Mouse (Mus musculus): Measurements from ENCODE around the gene Ccdc24.

Ccdc24 gene

DNA sequence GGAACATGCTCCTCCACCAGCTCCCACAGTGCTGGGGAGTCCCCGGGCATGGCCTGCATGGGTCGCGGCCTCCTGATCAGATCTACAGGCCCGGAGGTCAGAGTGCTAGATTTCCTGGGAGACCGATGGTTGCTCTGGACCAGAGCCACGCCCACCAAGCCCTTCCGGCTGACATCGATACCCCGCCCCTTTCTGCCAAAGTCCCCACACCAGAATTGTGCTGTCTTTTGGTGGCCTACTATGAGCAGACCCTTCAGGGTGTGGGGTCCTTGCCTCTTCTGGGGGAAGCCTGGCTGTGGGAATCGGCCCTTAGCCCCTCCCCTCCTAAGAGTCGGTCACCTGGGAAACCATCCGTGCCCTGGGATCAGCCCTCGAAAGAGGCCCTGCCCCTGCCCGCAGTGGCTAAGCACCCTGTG lies at the start of gene Ccdc24:
TSS of gene Ccdc24 (minus strand) at position 87 of the 416 bp plus-strand sequence.
- no peak for DNase-seq

- no peak for DNase-seq
Observed at GRCm38 (mm10) chr4:117921358-117921757, 49.0 kb upstream of the Ccdc24 start.

DNA sequence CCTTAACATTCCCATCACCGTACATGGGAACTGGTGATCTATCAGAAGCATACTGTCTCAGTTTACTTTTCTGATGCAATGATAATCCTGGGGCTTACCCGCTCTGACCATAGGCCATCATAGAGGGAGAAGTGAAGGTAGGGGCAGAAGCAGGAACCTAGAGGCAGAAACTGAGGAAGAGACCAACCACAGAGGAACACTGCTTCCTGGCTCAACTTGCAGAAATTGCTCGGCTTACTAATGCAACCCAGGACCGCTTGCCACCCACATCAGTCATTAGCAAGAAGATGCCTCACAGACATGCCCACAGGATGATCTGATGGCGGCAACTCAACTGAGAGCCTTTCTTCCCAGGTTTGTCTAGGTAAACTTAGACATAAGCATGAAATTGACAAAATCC lies 46.4 kb upstream of the Ccdc24 start:
- no peak for DNase-seq

DNA sequence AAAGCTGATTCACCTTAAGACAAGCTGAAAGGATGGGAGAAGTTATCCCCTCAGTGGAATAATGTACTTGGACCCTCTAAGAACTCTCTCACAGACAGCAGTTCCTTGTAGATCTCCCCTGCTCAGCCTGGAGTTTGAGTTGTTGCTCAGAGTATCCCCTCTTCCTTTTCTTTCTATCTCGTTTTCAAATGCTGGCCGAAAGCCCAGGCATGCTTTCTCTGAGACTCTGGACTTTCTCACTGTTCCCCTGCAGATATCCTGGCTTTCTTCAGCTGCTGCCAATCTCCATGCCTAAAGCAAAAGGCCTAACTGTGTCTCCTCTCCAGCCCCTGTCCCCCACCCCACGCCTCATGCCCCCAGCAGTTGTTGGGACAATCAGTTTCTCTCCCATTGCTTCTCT lies 45.9 kb upstream of the Ccdc24 start:
- DNase-seq: peak; percentile 15

DNA sequence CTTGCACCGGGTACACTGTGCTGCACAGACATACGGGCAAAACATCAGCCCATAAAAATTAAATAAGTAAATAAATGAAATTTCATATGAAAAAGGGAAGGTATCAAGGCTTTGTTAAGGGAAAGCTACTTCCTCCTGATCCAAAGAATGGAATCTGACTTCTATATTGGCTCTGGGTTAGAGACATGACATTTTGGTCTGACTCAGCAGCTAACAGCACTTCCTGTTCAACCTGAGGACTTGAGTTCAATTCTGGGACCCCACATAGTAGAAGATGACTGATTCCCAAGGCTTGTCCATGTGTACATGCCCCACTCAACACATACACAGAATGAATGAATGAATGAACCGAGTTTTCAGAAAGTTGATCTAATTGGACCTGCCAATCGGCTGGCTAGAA lies 45.5 kb upstream of the Ccdc24 start:
- peak; percentile 8 for DNase-seq

DNA sequence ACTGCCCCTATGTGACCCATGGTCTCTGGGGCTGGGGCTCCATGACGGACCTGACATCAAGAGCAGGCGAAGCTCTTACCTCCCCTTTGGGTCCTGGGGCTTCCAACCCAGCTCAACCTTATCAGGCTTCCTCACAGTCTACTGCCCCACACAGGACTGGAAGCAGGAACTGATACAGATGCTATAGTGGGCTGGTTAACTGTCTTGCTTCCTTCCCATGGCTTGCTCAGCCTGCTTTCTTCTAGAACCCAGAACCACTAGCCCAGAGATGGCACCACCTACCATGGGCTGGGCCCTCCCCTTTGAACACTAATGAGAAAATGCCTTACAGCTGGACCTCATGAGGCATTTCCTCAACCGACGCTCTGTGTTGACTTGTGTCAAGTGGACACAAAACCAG lies 45.0 kb upstream of the Ccdc24 start:
- no peak for DNase-seq

DNA sequence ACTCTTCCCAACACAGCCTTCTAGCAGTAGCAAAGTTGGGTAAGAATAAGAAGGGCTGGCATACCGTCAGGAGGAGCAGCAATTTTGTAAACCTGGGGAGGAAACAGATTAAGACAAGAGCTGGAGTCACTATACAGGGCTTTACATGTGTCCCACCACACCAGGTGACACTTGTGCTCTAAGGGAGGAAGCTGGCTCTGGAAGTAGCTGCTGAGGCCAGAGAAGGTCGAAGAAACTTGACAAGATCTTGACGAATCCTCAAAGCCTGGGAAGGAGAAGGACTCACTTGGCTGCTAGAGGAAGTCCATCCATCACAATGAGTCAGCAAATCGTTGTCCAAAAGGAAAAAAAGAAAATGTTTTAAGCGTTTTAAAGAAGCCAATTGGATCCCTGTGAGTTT lies 44.0 kb upstream of the Ccdc24 start:
- peak; percentile 45 for DNase-seq

- peak; percentile 53 for DNase-seq
Observed at GRCm38 (mm10) chr4:117915489-117916105, 43.2 kb upstream of the Ccdc24 start.

DNA sequence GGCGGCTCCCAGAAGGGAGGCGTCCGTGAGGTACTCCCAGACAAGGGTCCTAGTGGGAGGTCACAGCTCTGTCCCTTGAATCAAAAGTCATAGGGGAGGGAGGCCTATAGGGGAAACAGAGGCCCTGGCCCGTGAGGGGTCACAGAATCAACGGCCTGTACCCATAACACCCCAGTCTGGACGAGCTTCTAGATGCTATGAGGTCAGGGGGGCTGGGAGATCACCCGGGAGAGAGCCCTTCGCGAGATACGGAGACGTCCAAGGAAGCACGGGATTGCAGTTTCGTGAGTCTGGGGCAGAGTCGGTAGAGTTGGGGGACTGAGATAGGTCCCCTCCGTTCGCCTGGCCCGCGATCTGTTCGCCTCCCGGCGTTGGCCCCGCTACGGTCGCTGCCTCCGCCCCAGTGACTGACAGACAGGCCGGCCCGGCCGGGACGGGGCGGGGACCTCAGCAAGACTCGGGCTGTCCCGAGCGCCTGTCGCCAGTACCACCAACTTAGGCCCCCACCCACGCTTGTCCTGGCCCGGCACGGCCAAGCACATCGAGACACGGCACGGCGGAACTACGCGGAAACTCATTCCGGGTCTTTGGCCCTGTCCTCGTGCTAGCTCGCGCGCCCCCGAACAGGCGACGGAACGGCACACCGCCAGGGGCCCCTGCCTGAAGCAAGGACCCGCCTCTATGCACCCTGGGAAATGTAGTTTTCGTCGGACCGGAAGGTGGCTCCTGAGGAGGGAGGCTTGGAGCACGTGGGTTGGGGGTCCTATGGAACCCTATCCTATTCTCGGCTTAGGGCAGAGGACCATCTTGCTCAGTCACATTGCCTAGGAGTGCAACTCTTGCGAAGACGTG lies 42.5 kb upstream of the Ccdc24 start, which contains the start of gene Ipo13:
TSS of gene Ipo13 (minus strand) at position 409 of the 852 bp plus-strand sequence.
- peak; percentile 95 for DNase-seq

GRCm38 (mm10) chr4:117914031-117914430 lies 41.7 kb upstream of the Ccdc24 start:
- peak; percentile 85 for DNase-seq

DNA sequence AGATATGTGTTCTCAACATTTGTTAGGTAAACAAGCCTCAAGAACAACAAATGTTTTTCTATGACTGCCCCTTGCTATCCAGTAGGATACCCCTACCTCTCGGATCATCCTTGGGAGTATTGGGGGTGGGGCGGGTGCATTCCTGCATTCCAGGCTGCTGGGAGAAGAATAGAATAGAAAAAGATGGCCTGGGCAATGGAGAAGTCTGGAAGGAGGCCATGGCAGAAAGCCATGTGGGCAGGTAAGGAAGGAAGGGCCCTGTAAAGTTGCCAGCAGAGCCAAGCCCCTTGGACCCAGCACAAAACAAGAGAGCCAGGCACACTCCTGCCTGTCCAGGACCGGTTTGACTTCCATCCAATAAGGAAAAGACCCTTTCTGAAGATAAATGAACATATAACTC lies 41.1 kb upstream of the Ccdc24 start:
- peak; percentile 90 for DNase-seq

GRCm38 (mm10) chr4:117912685-117913273 lies 40.4 kb upstream of the Ccdc24 start:
- peak; percentile 77 for DNase-seq

- DNase-seq: peak; percentile 80
Observed at GRCm38 (mm10) chr4:117912131-117912561, 39.8 kb upstream of the Ccdc24 start.

- DNase-seq: no peak
Observed at GRCm38 (mm10) chr4:117908834-117909453, 36.6 kb upstream of the Ccdc24 start.

GRCm38 (mm10) chr4:117906196-117906595 lies 33.8 kb upstream of the Ccdc24 start:
- DNase-seq: peak; percentile 65

- DNase-seq: peak; percentile 67
Observed at GRCm38 (mm10) chr4:117904761-117905160, 32.4 kb upstream of the Ccdc24 start.

DNA sequence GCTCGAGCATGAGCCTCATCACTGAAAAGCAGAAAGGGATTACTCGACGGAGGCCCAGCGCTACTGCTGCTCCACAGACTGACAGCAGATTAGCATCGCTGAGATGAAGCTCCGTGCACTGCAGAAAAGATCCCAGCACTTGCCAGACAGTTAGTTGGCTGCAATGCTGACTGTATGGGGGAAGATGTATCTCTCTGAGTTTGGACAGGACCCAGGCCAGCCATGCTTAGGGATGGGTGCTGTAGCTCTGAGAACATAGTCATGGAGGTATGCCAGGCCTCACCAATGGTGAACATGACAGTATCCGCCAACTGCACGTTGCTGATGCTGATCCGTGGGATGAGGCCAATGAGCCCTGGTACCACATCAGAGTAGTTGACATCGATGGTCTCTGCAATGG lies 31.7 kb upstream of the Ccdc24 start:
- DNase-seq: peak; percentile 54

DNA sequence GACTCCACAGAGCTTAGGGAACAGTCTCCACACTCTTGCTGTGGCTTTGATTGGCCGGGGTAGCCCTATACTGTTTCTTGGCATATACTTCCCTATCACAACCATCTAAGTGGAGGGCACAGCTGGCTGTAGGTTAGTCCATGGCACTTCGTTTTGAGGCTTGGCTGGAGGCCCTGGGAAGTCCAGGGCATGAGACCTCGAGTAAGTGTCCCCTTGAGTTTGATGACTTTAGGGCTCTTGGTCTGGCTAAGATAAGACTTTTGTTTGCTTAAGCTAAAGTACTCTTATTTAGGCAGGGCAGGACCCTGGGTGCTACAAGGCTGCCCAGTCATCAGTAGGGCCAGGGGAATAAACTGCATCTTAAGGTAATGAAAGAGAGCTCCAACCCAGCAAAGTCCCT lies 25.8 kb upstream of the Ccdc24 start:
- DNase-seq: no peak

GRCm38 (mm10) chr4:117896031-117896430 lies 23.7 kb upstream of the Ccdc24 start:
- DNase-seq: peak; percentile 87

- DNase-seq: peak; percentile 56
Observed at GRCm38 (mm10) chr4:117895339-117895738, 23.0 kb upstream of the Ccdc24 start.

DNA sequence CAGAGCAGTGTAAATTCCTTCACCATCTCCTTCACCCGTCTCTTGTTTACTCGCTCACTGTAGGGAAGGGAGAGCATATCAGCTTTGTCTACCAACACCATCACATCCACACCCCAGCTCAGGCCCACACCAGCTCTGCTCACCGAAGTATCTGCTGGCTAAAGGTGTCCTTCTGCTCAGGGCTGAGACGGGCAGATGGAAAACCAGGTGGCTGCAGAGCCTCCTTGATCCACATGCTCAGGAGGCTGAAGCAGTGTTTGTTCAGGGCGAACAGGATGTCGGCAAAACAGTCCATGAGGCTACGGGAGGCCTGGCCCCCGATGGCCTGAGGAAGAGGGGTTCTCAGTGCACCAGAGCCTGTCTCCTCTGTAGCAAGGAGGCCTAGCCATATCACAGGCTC lies 22.2 kb upstream of the Ccdc24 start:
- peak; percentile 72 for DNase-seq

DNA sequence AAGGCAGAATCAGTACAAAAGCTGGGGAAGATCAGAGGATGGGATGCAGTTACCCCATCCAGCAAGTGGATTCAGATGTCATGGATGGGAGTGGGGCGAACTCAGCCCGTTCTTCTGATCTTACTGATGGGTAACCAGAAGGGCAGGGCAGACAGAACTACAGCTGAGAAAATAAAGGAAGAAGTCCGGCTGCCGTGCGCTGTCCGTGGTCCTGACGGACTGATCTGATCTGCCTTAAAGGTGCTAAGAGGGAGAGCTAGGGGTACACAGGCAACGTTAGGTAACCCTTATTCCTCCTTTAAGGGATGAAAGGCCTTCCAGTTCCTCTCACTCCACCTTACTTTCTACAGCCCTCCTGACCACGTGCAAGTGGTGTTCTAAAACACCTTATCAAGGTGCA lies 21.0 kb upstream of the Ccdc24 start:
- DNase-seq: no peak

DNA sequence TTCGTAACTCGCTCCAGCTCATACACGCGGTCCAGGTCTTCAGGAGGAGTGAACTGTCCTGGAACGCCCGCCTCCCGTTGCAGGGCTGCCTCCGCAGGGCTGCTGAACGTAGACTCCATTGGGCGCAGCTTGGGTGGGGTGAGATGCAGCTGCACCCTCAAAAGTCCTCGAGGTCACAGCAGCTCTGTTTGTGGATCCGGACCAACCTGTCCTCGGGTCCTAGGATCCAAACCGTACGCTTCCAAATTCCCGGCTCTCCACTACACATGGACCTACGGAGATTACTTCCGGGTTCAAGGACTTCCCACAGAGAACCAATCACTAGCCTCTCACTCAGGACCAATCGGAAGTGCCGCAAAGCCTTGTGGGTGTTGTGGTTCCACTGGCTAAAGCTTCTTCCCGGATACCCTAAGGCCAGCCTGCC lies 19.4 kb upstream of the Ccdc24 start, which contains the start of gene Dph2:
TSS of gene Dph2 (minus strand) at position 295 of the 424 bp plus-strand sequence.
- peak; percentile 92 for DNase-seq
